Mouse (Mus musculus): ENCODE results near the gene Ccdc115.
"Not testable (repeated sequence)": the region's sequence is repeated elsewhere in the genome, so short reads cannot be mapped to it uniquely, and the experiment has no call there.

DNA sequence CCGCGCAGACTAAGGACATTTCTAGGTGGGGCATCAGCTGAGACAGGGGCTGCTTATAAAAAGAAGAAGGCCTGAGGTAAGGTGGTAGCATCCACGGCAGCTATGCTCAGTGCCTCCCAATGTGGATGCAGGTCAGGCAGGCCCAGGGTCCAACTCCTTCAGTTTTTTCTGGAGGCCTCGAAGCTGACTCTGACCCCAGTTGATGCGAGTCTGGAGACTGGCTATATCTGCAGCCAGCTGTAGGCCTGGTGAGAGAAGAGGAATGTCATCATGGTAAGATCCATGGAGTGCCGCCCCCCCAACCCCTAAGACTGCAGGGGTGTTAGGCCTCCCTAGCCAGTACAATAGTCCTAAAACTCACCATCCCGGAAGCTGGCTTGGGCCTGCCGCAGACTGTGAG lies 2.1 kb downstream of the Ccdc115 start:
- not testable (repeated sequence) for TF ChIP-seq CTCF (conservative IDR thresholded peaks at IDR 0.05; ENCODE audit: low read length); NANOG (IDR thresholded peaks at IDR 0.05; ENCODE audit: borderline replicate concordance, low read length); POU5F1 (IDR thresholded peaks at IDR 0.05; ENCODE audit: borderline replicate concordance, low read length)

All from E14TG2a.4 (cell line).